Mouse (Mus musculus) cerebellum, adult 2 months (tissue): Measurements from ENCODE around the gene Zdhhc18.

ENCODE experiments used
- CTCF ChIP-seq: fragments of 200-500 bp; IDR thresholded peaks from 2 replicates; pipeline ENCODE4 v1.5.1; 2011; ENCODE audit warnings: low read depth, mild to moderate bottlenecking, control low read depth, low read length, moderate library complexity, borderline replicate concordance; ENCODE audit not compliant: insufficient read depth
- POLR2A ChIP-seq: fragments of 200-500 bp; IDR thresholded peaks from 2 replicates; pipeline ENCODE4 v1.6.1; 2011; ENCODE audit warnings: low read length, control low read depth, borderline replicate concordance; ENCODE audit not compliant: insufficient read depth

DNA sequence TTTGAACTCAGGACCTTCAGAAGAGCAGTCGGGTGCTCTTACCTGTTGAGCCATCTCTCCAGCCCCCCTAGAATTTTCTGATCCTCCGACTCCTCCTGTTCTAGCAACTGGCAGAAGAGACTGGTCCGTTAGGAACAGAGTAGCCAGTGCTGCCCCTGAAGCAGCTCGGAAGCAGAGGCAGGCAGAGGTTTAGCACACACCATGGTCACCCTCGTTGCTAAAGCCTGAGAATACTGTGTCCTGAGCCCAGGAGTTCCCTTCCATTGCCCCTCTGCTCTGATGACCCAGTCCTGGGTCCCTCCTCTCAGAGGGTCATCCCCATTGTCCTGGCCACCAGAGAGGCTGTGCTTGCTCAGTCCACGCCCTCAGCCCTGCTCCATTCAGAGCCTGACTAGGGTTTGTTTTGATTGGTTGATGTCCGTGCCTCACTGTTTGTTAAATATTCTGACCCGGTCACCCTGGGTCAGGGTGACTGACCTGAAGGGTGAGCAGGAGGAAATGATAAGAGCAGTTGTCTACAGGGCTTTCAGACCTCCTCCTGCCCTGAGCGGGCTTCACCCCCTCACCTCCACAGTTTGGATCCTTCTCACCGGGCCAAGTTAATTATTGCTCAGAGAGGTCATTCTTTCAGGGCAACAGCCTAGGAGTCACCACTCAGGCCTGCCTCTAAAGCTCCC, 92.8 kb downstream of the Zdhhc18 start:
- TF ChIP-seq POLR2A (no peak), CTCF (no peak)
